Mouse (Mus musculus) kidney, adult 9 months (tissue): ENCODE measurements around the gene Rhd.
"Not testable (repeated sequence)": the region's sequence is repeated elsewhere in the genome, so short reads cannot be mapped to it uniquely, and the experiment has no call there.

Experiments used
- DNase-seq: peaks from one replicate; pipeline ENCODE4 v3.0.0; 2022

The Rhd gene

GRCm38 (mm10) chr4:134863937-134864729 lies at the start of gene Rhd:
Gene Rhd (plus strand): TSS chr4:134864536.
- DNase-seq = no peak

- DNase-seq = no peak
Observed at GRCm38 (mm10) chr4:134817706-134818105, 46.6 kb upstream of the Rhd start.

GRCm38 (mm10) chr4:134821061-134821460 lies 43.3 kb upstream of the Rhd start:
- DNase-seq = no peak

GRCm38 (mm10) chr4:134823560-134823959 lies 40.8 kb upstream of the Rhd start:
- no peak for DNase-seq

GRCm38 (mm10) chr4:134825864-134826263 lies 38.5 kb upstream of the Rhd start:
- DNase-seq = not testable (repeated sequence)

DNA sequence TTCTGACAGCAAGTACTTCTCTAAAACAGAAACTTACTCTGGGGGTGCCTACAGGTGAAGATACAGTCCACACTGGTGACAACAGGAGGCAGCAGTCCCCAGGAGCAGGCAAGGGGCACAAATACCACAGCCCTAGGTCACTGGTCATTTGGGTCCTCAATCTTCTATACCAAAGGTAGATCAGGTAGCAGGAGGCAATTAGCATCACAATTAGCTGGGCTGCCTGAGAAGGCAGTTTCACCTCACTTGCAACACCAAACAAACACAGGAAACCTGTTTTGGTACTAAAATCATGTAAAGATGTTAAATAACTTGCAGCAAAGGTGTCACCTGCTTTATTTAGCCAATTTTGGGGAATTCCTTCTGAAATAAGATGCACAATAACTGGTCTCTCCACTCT lies 38.0 kb upstream of the Rhd start:
- no peak for DNase-seq

- DNase-seq = no peak
Observed at GRCm38 (mm10) chr4:134827806-134828205, 36.5 kb upstream of the Rhd start.

DNA sequence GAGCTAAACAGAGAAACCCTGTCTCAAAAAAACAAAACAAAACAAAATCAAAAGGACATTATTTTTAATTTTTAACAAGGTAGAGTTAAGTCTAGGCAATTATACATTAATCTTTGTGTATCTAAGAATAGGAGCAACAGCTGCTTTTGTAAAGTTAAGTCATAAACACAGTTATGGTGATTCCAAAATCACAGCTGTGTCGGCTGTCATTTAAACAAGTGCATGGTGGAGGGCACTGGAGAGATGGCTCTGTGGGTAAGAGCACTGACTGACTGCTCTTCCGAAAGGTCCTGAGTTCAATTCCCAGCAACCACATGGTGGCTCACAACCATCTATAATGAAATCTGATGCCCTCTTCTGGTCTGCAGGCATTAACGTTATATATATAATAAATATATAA lies 32.4 kb upstream of the Rhd start:
- no peak for DNase-seq

GRCm38 (mm10) chr4:134835486-134835885 lies 28.9 kb upstream of the Rhd start:
- DNase-seq = no peak

GRCm38 (mm10) chr4:134838221-134838620 lies 26.1 kb upstream of the Rhd start:
- DNase-seq = no peak

GRCm38 (mm10) chr4:134838706-134839105 lies 25.6 kb upstream of the Rhd start:
- DNase-seq = not testable (repeated sequence)

- no peak for DNase-seq
Observed at GRCm38 (mm10) chr4:134840231-134840630, 24.1 kb upstream of the Rhd start.

- peak; percentile 92 for DNase-seq
Observed at GRCm38 (mm10) chr4:134843566-134843965, 20.8 kb upstream of the Rhd start.

- no peak for DNase-seq
Observed at GRCm38 (mm10) chr4:134847587-134847986, 16.7 kb upstream of the Rhd start.

GRCm38 (mm10) chr4:134850551-134850950 lies 13.8 kb upstream of the Rhd start:
- DNase-seq = no peak

DNA sequence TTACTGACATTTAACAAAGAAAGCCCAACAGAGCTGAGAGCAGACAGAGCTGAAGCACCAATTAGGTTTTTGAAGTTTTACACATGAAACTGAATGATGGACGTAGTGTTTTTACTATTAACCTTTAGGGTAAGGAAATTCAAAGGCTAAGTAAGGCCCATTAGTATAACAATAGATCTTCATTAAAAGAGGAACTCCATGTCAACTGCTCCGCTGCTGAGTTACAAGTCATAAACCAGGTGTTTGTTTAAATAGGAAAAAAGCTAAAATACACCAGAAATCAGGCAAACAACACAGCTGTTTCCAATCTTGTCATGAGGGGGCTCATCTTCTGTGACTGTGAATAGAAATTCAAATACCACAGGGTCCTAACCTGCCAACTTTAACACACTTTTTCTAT lies 13.1 kb upstream of the Rhd start:
- DNase-seq = no peak

DNA sequence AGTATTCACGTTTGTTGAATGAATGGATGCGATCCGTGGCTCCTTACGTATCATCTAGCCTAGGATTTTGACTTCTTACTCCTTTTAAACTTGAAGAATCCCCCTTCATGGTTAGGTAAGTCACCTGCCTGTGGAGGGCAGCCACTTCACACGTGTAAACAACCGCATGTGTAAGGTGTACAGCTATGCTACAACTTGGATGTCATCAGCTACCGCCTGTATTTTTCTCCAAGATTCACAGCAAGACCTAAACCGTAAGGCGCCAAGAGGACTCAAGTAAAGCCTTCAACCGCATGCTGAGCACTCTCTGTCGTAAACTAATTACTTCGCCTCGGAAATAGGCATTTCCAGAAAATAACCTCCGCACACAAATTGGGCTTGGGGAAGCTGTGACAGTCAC lies 12.5 kb upstream of the Rhd start:
- no peak for DNase-seq

DNA sequence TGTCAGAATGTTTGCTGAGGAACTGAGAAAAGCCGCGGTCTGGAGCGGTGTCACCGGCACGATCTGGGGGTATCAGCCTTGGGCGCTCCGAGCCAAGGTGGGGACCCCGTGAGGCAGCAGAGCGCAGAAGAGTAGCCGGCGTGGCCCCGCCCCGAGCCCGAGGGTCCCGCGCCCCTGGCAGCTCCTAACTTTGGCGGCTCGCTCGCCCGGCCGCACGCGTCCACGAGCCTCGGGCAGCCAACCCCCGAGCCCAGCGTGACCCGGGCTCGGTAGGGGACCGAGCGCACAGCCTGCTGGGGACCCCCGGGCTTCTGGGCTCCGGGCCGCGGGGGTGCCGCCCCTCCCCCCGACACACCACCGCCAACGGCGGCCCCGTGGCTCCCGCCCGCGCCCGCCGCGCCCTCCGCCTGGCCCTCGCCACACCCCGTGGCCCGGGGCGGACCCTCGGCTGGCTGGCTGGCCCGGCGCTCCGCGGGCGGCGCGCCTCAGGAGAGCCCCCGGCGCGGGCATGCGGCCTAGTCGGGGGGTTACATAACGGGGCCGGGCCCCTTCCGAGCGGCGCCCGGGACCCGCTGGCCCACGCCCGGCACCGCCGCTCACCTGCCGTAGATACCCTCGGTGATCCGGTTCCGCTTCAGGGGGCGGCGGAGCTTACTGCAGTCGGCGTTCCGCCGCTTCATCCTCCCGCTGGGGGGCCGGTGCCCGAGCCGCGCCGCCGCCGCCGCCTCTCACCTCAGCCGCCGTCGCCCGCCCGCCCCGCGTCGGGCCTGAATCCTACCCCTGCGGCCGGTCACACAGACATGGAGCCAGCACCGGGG lies 11.7 kb upstream of the Rhd start:
- no peak for DNase-seq

DNA sequence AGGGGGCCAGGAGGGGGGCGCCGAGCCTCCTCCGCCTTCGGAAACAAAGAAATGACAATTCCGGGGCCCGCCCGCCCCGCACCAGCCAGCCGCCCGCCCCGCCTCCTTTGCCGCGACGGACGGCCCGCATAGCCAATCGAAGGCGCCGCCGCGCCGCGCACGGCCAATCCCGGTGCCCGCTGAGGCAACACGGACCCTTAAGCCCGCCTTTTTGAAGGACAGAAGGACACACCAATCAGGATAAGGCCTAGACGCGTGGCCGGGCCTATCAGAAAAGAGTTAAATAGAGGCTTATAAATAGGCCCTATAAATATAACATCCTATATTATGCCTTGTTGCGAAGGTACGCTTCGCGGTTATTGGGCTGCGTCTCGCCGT lies 11.1 kb upstream of the Rhd start, which contains the start of gene Maco1:
Maco1 (minus strand) TSS at position 87 of the 378 bp plus-strand sequence.
- DNase-seq = peak; percentile 100

- DNase-seq = peak; percentile 94
Observed at GRCm38 (mm10) chr4:134853637-134854485, 10.5 kb upstream of the Rhd start.

GRCm38 (mm10) chr4:134855371-134855770 lies 9.0 kb upstream of the Rhd start:
- DNase-seq = no peak

DNA sequence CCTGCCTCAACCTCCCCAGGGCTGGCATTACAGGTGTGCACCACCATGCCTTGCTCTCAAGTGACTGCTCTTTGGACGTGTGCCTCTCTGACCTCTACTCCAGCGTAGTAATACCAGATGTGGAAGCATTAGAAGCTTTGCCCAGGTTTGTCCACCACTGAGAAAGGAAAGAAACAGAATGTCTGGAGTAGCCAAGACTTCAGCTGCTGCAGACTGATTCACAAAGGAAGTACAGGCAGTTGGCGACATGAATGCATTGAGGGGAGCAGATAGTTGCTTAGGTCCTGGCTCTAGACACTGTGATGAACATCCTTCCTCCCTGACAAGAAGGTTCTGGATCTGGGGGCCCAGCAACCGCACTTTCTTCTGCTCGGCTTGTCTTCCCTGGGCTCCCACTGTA lies 8.3 kb upstream of the Rhd start:
- DNase-seq = no peak

- no peak for DNase-seq
Observed at GRCm38 (mm10) chr4:134856501-134856900, 7.8 kb upstream of the Rhd start.
